Mouse (Mus musculus): ENCODE measurements at regions not wholly inside any gene's neighbourhood (a gene's known extent, or its start where the extent isn't known, plus 50 kb on each side); places are given as distances from the start of the nearest gene placed in this dataset.

DNA sequence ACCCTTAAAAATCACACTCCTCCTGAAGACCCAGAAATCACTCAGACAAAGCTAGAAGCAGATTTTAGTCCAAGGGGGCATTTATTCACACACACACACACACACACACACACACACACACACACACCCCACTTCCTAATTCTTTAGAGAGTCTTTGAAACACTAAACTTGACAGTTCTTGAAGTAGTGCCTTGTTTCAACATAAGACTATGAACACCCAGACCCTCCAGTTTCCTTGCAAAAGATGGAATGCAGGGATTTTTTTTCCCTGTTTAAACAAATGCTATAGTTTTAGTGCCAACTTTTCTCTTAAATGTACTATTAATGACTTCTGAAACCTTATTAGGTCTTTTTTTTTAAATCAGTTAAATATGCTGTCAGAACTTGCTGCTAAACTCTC, 279.2 kb upstream of the Fat1 start:
- no peak for DNase-seq

- no peak for DNase-seq
Observed at GRCm38 (mm10) chr8:44656470-44656869, 278.8 kb upstream of the Fat1 start.

- DNase-seq = peak; percentile 53
Observed at GRCm38 (mm10) chr8:44661696-44662095, 273.6 kb upstream of the Fat1 start.

- DNase-seq = no peak
Observed at GRCm38 (mm10) chr8:44687126-44687525, 248.1 kb upstream of the Fat1 start.

GRCm38 (mm10) chr8:44689837-44690592, 245.2 kb upstream of the Fat1 start:
- DNase-seq = peak; percentile 92

DNA sequence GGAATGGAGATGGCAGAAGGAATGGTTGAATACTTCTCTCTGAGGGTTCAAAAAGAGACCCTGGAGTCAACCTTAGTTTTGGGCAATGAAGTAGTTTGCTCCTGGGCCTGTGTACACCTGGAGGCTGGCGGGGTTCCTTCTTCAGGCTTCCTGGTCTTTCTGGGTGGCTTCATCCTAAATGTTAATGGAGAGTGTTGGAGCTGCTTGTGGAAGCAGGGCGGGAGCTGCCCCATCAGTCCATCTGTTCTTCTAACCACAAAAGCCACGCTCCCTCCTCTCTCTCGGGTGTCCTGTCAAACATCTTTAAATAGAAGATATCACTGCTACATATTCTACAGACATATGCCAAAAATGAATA, 244.7 kb upstream of the Fat1 start:
- DNase-seq = peak; percentile 94

GRCm38 (mm10) chr8:44691140-44691539, 244.1 kb upstream of the Fat1 start:
- DNase-seq = peak; percentile 95

GRCm38 (mm10) chr8:44692036-44692688, 243.1 kb upstream of the Fat1 start:
- peak; percentile 66 for DNase-seq

- peak; percentile 58 for DNase-seq
Observed at GRCm38 (mm10) chr8:44694861-44695260, 240.4 kb upstream of the Fat1 start.

DNA sequence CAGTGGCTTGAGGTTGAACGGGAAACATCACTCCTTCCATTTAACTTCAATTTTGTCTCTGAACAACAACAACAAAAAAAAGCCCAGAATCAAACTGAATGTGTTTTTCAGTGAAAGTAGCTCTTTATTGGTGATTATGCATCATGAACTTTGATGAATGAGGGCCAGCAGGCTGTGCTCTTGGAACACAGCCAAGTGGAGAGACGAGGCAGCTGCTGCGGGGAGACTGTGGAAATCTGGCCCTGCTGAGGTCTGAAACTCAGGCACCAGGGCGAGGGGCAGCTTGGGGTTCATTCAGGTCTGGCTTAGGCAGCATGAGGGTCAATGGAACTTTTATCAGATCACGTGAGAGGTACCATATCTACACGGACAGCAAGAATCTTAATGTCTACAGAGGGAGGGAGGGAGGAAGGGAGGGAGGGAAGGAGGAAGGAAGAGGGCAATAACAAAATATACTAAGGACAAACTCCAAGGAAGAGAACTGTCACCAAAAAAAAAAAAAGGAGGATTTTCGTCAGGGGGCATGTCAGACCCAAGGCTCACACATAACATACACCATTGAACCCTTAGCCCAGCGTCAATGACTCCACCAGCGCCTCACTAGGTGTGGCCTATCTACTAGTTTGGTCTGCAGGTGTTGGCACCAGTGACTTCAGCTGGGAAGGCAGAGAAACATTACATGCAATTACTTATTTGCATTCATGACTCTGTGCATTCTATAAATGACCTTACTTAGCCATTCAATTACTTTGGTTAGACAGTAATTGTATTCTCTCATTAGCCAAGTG, 239.0 kb upstream of the Fat1 start:
- DNase-seq = peak; percentile 66

DNA sequence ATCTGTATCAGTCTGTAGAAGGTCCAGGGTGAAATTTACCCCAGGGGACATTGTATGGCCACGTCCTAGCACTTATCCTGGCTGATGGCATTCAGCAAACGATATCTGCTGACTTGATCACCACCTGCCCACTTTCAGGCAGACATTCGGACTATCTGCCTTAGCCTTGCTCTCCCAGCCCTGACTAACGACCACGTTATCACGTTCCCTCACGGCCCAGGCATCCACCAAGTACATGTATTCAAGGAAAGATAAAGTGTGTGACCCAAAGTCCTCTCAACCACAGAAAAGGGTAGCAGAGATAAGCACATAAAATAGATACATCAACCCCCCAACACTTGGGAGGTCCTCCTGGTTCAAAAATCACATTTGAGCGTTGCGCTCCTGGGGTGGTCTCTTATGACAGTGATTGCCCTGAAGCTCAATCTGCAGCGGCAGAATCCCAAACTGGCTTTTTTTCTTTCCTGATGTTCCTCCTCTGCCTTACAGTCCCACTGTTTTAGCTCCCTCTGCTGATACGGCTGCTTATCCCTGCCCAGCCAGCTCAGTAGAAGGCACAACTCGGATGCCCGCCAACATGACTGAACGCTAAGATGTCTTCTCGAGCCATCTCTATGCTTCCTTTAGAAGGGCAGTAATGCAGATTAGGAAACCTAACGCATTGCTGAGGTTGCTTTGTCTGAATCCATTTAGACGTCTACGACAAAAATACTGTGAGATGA, 235.7 kb upstream of the Fat1 start:
- no peak for DNase-seq

GRCm38 (mm10) chr8:44704595-44705265, 230.5 kb upstream of the Fat1 start:
- DNase-seq = no peak

DNA sequence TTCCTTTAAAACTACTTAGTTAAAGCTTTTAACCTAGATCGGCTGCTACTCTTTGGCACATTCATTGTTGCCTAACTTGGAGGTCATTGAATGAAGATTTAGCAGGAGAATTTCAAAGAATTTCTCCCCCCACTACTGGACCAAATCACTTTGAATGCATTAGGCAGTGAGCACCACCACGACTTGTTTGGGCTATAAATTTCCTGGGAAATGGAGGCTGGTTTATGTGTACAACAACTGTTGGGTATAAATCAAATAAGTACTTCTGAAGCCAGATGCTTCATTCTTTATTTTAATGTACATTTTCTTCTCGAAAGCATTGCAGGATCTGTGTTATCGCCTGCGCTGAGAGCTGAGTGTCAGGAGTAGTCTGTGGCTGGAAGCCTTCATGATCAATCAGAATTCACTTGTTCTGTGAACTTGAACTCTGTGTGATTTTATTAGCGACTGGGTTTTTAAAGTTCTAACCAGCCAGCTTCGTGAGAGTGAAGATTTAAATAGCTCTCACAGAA, 226.5 kb upstream of the Fat1 start:
- DNase-seq = no peak

DNA sequence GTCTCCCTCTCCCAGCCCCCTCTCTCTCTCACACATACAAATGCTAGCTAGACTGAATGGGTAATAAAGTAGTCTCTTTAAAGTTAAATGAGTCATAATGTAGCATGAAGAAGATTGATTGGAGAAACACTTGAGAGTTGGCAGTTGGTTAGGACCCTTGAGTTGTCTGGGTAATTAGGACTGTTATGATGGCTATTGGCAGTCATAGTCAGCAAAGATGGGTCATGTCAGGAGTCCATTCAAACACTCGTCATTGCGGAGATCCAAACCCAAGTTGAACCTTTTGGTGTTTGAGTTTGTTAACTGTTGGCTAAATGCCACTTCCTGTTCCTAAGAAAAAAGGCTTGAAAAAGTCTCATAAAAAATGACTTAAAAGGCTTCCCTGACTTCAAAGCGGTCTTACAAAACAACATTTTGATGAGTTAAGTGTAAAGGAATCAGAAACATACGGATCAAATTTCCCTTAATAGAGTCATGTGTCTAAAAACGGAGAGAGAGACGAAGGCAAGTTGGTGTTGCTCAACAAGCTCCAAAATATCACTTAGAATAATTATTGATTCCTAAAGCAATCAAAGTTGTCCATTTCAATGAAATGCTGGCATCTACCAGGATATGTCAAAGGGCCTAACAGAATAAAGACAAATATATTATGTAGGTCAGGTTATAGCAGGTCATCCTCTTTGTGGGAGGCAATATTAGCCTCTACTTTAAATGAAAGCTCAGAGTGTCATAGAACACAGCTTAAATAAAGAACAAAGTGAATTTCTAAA, 225.9 kb upstream of the Fat1 start:
- DNase-seq = no peak

GRCm38 (mm10) chr8:44734577-44734976, 200.7 kb upstream of the Fat1 start:
- DNase-seq = no peak

- DNase-seq = peak; percentile 12
Observed at GRCm38 (mm10) chr8:44735801-44736200, 199.4 kb upstream of the Fat1 start.

DNA sequence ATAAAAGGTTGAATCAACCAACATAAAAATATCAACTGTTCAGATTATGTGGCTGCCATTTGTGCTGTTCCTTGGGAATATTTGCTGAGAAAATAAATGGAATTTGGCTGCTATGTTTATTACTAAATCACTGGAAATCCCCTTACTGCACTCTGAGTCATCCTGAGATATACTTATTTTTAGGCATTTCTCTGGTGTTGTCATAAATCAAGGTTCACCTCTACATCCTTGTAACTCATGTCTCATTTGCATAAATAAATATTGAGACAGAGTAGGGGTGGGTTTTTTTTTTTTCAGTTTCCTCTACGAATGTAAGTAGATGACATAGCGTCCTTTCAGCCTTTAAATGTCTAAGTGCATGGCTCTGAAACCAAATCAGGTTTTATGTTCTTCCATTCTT, 191.9 kb upstream of the Fat1 start:
- no peak for DNase-seq

DNA sequence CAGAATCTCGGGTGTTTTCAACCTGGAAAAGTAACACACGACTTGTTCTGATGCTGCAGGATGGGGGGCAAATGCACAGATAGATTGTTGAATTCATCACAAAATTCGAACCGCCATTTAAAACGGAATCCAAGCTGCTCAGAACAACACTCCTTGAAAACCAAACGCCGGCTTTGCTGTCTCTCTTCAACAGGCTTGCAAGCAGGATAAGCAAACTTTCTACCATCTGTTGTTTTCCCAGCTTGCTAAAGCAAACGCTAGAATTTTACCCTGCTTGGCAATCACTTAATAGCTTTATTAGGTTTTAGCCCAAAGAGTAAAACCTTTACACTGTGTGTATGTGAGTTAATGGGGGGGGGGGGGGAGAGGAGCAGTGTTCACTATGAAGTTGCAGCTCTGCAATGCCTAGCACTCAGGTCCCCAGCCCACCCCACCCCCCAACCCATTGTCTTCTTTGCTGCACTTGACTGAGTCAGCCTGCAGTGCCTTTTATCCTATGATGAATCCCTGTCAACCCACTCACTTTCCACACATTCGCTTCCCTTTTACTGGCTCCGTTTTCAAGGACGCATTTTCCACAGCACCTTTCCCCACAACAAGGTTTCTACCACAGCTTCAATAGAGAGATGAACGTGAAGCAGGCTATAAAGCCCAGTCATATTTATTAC, 190.1 kb upstream of the Fat1 start:
- DNase-seq = no peak

GRCm38 (mm10) chr8:44758727-44759126, 176.5 kb upstream of the Fat1 start:
- DNase-seq = no peak

- DNase-seq = no peak
Observed at GRCm38 (mm10) chr8:44762731-44763130, 172.5 kb upstream of the Fat1 start.

GRCm38 (mm10) chr8:44765194-44765593, 170.1 kb upstream of the Fat1 start:
- no peak for DNase-seq

Data from cerebellum, adult 9-10 months (tissue).